Mouse (Mus musculus): ENCODE measurements around the gene Dgkg.

Dgkg gene

DNA sequence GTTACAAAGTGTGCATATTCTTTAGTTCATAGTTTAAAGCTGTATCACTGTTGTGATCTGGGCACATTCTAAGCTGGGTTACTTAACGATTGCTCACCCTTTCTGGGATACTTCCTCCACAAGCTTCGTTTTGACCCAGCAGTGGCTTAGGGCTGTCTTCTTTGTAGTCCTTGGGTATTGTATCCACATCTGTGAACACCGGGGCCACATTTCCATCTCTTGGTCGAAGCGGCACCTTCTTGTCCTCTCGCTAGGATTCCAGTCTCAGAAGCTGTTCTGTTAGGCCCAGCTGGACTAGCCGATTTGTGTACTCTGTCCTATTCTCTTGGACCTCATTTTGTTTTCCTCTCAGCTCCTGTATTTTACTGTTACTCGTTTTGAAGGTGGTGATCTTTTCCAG is 13.6 kb downstream of the Dgkg start:
- DNase-seq = no peak

DNA sequence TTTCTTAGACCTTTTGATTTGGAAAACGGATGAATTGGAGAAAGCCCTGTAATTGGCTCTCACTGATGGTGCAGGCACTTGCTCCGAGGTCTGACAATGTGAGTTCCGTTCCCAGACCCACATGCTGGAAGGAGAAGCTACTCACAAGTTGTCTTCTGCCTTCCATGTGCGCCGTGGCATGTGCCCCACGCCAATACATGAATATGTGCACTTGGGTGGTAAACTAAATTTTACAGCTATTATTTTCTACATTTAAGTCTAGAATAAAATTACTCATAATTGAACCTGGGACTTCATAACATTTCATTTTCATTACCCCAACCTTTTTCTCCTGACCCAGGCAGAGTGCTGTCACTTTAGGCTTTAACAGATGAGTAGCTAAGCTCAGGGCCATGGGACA is 14.1 kb downstream of the Dgkg start:
- no peak for DNase-seq

DNA sequence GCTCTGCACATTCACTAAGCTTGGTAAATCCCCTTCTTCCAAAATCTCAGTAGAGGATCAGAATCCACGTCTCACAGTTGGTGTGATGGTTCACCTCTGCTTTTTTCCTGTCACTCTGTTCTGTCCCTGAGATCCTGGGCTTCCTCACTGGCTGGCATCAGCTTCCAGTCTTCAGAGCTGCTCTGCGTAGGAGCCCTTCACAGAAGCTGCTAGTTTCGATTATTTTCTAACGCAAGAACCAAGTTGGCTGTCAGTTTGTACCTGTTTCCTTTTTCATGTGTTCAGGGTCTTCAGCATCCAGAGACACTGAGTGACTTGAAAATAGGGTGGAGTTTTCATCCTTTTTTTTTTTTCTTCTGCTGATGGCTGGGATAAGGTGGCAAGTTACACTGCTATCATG is 15.0 kb downstream of the Dgkg start:
- no peak for DNase-seq

DNA sequence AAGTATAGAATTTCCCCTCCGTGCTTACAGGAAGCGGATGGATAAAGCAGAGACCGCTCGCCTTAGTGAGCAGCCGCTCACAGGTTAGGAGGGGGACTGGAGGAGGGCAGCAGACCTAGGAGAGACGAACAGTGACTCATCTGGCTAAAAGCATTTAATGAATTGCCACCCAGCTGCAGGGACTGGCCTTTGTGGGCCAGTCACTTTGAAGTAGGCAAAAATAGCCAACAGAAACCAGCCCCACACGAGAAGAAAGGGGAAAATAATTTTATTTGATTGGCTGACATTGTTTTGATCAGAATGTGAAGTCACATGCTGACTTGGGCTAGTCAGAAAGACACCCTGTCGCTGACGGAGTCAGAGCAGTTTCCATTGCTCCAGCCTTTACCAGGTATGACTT is 15.4 kb downstream of the Dgkg start:
- no peak for DNase-seq

DNA sequence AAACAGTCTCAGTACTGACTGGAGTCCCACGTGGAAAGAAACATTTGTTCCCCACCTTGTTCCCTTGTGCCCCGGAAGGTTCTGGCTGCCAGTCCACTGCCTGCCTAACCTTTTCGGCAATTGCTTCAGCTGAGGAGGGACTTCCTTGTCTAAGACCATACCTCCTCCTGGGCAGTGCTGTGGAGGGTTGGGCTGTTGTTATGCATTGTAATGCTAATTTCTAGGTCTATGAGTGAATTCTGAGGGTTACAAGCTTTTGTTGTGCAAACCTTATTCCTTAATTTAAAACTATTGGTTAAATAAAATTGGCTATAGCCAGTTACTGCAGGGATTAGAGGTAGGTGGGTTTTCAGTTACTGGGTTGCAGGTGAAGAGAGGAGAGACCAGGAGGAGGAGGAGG is 19.7 kb downstream of the Dgkg start:
- no peak for DNase-seq

DNA sequence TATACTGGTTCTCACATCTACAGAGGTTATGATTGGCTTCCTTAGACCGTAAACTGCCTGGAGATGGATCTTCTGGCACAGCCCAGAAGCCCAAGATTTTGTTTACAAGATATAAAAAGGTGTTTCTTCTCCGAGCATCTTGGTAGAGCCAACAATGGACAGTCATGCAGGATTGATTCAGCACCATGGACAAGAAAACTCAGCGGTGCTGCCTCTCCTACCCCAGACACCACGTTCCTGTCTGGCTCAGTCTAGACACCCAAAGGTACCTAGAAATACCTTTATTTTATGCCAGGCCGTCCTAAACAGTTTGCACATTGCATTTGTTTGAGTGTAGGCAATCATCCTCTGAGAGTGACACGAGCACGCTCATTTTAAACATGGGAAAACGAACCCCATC is 21.3 kb downstream of the Dgkg start:
- DNase-seq = no peak

DNA sequence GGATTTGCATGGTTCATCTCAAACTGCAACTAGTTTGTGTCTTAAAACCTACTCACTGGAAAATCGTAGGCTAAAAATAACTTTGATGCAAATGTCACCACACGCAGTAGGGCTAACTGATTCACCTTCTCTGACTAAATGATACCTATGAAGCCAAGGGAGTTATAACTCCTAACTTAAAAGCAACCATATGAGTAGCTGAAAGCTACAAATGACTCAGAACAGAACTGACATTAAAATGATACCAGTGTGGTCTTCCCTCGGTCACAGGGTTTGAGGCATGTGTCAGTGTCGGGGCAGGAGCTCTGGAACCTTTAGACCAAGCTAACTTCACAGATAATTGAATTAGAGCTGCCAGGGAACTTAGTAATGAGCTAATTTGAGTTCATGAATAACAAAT is 24.0 kb downstream of the Dgkg start:
- no peak for DNase-seq

DNA sequence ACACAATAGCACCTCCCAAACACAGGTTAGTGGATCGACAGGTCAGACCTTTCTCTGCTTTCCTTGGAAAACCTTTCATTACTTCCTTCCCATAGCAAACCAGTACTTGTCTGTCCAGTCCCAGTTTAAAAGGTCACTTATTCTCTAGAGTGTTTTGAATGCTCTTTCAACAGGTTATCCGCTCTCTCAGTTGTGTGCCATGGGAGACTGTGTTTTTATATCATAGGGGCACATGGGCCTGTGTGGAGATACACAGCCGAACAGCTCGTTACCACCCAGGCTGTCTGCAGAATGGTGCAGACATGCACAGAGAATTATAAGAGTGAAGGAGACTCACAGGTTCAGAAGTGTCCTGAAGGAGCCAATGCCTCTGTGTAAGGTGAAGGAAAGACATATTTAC is 26.7 kb downstream of the Dgkg start:
- DNase-seq = no peak

DNA sequence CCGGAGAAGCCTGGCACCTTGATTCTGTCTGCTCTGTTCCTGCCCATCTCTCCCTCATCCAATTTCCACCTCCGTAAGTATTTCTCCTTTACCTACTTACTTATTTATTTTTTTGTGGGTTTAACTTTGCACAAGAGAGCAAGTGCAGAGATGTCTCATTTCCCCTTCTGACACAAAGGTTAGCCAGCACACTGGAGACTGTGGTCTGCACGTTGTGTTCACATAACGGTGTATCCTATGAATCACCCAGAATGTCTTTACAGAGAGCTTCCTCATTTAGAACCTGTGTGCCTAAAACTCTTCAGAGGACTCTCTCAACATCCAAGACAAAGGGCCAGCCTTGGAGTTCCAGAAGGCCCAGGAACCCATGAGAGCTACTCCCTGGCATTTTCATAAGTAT is 27.1 kb downstream of the Dgkg start:
- DNase-seq = no peak

DNA sequence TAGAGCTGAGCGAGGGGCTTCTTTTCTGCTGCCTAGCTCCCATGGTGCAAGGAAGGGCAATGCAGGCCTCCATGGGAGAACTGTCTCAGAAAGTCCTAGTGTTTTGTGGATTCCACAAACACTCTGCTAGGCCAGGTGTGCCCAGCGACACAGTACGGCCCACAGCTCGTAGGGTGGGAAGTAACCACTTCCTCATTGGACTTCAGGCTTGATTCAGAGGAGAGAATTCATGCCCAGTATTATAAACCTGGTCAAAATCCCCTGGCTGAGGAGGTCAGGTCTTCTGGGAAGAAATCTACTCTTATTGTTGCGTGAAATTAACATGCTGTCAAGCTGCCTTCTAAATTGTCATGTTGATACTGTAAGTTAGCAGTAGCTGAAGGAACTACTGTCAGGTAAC is 31.0 kb downstream of the Dgkg start:
- DNase-seq = no peak

DNA sequence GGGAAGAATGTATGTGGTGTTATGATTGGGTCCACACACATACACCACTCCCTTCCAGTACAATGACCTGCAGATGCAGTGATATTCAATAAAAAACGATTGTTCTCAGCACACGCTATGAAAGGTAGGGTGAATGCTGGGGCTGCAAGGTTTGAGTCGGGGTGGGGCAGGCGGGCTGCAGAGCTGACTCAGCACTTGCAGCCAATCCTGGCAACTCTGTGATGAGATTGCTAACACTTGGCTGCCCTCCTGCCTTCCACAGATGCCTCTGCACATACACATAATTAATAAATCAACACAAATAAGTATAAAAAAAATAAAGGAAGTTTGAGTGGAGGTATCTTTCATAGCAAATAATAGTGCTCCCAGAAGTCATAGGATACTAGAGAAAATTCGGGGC is 31.6 kb downstream of the Dgkg start:
- DNase-seq = no peak

DNA sequence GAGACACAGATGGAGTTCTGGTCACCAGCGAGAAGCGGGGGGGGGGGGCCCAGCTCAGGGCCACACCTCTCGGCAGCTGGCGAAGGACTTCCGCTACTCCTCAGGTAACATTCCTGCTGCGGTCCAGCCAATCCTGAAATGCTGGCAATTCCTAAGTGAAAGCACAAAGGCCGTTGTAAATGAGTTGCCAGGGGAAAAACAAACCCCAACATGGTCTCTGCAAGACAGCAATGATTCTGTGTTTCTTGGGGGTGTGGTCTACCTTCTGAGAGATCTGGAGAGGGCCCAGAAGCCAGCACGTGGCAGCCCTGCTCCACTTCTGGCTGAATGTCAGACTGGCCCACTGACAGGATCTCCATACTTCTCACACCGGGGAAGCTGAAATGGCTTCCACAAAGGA is 34.7 kb downstream of the Dgkg start:
- DNase-seq = peak; percentile 4 to 19

DNA sequence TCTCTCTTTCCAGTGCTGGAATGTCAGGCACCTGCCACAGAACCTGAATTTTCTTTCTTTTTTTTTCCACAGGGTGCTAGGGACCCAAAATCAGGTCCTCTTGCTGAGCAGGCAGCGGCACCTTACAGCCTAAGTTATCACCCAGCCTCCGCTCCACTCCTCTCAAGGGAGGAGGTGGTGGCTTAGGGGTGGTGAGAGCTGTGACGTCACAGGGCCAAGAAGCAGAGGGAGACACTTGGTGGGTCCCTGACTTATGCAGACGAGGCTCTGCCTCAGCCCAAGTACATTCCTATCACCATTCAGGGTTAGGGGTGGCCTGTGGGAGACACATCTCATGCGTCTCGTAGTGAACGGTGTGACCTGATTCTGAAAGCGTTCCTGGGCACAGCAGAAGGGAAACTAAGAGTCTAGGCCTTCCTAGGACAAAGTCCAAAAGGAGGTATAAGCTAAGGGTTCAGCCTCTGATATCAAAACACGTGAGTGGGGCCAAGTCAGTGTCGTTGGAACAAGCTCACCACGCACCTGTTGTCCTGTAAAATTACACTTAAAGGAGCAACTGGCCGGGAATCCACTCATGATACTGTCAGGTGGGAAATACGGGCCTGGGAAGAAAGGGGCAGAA is 35.6 kb downstream of the Dgkg start:
- DNase-seq = no peak

DNA sequence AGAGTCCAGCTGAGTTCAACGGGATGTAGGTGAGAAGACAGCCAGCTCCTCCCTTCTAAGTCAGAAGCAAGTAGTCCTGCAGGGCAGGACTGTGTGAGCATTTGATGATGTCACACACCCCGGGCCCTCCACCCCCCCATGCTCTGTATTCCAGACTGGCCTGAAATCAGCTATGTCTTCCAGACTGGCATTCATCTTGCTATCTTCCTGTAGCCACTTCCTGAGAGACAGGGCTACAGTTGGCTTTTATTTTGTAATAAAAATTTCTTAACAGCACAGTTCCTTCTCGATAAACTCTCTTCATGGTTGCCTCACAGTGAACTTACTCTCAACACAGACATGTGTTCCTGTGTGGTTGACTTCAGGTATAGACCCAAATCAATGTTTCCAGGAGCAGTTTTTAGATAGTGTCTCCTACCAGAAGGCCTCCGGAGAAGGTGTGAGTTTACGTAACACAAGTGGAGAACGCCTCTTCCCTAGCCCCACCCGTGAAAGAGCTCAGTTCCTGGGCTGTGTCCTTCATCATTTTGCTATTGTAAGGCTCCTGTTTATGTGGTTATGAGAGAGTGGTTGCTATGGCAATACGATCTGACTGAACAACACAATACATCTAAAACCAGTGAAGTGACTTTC is 38.5 kb downstream of the Dgkg start:
- DNase-seq = no peak

DNA sequence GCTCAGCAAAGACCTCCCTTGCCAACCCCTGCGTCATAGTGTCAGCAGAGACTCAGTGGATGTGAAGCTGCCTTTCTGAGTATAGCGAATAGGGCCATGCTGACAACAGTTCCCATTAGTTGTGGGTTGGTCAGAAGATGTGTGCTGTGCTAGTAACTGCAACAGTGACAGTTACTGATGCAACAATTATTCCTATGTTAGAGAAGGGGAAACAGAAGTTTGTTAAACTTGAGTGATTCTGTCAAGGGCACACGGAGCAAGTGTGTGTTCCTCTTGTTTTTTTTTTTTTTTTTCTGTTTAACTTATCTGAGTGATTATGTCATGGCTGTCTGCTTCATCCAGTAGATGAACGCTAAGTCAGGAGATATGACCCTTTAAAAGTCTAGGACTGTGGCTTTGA is 41.2 kb downstream of the Dgkg start:
- no peak for DNase-seq

DNA sequence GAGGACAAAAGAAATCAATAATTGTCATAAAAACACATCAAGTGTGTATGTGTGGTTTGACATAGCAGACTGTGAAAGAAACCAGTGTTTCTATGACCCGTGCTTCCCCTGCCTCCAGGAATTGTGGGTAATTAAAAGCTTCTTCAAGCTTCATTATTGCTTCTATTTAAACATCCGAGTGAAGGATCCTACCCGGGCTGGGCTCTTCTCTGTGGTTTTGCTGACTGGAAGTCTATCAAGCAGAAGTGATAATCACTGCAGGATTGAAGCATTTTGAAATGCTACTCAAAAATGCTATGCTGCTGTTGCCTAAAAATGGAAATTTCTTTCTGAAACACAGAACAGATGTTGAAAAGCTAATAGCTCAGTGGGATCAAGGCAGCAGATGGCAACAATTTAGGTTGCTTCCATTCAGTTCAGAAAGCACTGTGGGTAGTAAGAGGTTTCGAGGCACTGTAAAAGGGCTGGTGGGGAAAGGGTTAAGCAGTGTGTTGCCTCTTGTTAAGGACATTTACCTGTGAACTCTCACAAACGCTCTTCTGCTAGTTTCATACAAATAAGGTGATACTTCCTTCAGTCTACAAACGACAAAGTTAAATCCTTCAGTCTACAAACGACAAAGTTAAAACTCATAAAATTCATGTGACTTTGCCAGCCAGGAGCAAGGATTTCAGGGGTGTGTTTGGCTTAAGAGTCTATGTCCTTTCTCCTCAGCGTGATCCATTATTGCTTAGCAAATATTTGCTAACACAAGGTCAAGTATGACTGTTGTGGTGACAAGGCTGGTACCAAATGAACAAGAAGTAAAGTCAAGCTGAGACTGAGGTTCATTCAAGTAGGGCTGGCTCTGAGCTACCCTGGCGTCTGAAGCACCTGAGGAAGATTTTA is 43.6 kb downstream of the Dgkg start:
- DNase-seq = peak in 1 of 2 experiments; percentile 51

DNA sequence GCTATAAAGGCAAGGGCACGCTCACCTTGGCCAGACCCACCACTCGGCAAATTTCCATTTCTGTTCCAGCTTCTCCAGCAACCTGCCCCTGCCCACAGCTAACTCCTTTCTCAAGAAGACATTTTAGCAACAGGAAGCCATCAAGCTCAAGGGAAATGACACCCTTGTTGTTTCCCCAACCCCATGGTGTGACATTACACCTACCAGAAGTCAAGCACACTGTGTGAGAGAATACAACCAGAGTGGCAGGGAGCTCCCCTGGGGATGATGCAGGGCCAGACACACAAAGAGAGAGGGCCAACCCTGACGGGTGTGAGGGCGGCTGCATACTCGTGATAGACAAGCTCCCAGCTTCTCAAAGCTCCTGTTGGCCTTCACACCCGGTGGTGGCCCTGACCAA is 49.0 kb downstream of the Dgkg start:
- no peak for DNase-seq

DNA sequence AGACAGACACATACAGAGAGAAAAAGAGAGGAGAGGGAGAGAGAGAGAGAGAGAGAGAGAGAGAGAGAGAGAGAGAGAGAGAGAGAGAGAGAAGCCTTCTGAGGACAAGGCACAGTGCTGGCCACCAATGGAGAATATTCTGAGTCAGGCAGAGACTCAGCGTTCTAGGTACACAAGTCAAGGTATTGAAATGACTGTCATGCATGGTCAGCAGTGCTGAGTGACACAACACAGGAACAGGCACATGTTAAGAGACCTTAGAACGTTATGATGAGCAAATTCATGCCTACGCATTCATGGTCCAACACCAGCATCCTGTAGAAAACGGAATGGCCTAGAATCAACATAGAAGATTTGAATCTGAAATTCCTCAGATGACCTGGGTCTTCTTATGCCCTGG is 50.0 kb downstream of the Dgkg start:
- DNase-seq = no peak

DNA sequence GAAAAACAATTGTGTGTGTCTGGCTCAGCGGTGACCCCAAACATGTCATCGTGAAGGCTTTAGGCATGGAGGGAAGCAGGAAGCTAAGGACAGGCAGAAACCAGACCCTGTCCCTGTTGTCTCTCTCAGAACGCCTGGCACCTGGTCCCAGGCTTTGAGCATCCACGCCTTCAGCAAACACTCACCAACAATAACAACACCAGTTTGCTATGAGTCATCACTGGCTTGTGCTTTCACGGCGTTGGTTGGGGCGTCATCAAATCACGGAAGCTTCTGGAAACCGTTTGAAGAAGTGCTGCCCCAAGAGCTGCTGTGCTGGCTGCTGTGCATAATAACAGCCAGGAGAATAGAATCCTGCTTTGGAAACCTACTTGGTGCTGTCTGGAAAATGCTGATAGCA is 54.6 kb downstream of the Dgkg start:
- peak in 1 of 2 experiments; percentile 12 for DNase-seq

DNA sequence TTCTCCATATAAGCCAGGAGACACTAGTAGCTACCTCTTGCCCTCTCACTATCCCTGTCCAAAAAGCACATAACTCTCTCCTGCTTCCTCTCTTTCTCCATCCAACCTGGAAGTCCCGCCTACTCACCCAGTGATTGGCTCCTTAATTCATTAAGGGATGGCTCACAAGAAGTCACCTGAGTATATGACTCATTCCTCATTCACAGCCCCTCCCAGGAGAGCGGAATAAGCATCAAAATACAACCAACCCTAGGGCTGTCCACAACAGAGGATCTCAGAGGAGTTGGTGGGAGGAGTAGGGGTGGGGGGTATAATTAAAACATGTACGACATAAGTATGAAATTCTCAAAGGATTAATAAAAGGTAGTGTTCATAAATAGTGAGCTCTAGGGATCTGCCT is 55.3 kb downstream of the Dgkg start:
- no peak for DNase-seq

DNA sequence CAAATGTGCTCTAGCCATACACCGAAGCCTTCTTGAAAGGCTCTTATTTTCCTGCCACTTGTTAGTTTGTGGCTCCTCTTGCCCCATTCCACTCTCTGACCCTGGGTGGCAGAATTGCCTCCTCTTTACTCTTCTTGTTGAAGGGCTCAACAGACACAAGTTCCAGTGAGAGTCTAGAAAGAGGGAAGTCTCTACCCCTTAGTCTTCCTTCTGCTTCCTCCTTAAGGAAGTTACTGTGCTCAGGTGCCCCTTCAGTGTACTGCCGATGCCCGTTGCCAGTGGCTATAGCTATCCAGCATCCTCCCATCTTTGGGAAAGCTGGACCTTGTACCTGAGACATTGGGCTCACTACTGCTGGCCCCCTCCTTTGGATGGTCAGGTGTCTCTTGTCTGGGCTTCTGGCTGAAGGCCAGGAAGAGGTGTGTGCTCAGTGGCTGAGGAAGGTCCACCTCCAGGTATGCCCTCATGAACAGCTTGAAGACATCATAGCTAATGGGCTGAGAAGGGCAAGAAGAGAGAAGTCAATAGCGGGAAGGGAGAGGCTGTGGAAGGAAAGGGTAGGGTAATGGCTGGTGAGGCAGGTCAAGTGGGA is 56.8 kb downstream of the Dgkg start:
- DNase-seq = no peak

DNA sequence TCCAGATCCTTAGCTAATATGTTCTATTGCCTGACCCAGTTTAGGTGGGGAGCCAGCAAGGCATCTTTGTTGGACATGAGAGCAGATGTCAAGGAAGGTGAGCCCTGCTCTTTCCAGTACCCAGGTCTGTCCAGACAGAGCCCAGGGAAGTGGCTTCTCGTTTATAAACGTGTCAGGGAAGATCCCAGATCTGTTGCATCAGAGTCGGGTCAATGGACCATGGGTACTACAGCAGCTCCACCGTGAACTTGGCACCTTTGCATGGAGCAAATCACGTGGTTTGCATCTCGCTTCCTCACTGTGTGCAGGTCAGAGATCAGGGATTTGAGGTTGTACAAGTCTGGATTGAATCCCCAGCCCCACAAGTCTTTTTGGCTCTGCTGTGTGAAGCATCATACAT is 58.3 kb downstream of the Dgkg start:
- DNase-seq = no peak

DNA sequence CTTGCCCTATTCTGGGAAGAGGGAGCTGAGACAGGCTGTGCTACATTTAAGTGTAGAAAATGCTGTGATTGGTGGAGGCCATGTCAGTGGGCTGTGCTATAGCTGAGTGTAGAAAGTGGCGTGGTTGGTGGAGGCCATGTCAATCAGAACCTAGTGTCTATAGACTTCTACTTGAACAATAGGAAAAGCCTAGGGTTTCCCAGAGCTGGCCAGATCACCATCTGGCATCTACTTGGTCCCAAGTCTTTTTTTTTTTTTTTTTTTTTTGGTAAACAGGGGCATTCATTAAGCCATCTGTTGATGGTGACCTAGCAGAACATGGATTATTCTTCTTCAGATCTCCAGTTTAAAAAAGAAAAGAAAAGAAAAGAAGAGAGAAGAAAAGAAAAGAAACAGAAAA is 60.6 kb downstream of the Dgkg start:
- DNase-seq = no peak

DNA sequence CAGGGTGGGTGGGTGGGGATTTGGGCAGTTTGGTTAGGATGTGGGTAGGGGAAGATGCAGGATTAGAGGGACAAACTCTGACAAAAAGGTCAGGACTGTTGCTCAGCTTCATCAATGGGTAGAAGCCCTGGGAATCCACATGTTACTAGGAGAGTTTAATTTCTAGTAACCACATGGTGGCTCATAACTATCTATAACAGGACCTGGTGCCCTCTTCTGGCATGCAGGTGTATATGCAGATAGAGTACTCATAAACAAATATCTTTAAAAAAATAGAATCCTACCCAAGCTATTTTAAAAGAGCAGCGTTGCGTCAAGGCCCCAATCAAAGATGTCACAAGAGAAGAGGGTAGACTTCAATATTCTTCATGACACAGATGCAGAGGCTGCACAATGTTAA is 63.1 kb downstream of the Dgkg start:
- no peak for DNase-seq
